Mouse (Mus musculus): ENCODE data around the gene Rnf19b.

Gene Rnf19b

GRCm38 (mm10) chr4:129119708-129120107 lies 61.6 kb downstream of the Rnf19b start:
- no peak for DNase-seq (ENCODE audit: low spot score)

GRCm38 (mm10) chr4:129120520-129121445 lies 62.7 kb downstream of the Rnf19b start:
- DNase-seq (ENCODE audit: low spot score) = peak; percentile 58

GRCm38 (mm10) chr4:129121569-129122086 lies 63.6 kb downstream of the Rnf19b start, which contains the start of gene Hpca:
TSS of gene Hpca (minus strand) at chr4:129122036.
- no peak for DNase-seq (ENCODE audit: low spot score)

- no peak for DNase-seq (ENCODE audit: low spot score)
These were observed 64.0 kb downstream of the Rnf19b start for GRCm38 (mm10) chr4:129122107-129122506.

GRCm38 (mm10) chr4:129122719-129123118 lies 64.6 kb downstream of the Rnf19b start:
- DNase-seq (ENCODE audit: low spot score) = no peak

- no peak for DNase-seq (ENCODE audit: low spot score)
These were observed 66.6 kb downstream of the Rnf19b start for GRCm38 (mm10) chr4:129124652-129125146.

- peak; percentile 25 for DNase-seq (ENCODE audit: low spot score)
These were observed 67.8 kb downstream of the Rnf19b start for GRCm38 (mm10) chr4:129125736-129126451.

- no peak for DNase-seq (ENCODE audit: low spot score)
These were observed 70.7 kb downstream of the Rnf19b start for GRCm38 (mm10) chr4:129128582-129129338.

- no peak for DNase-seq (ENCODE audit: low spot score)
These were observed 71.3 kb downstream of the Rnf19b start for GRCm38 (mm10) chr4:129129387-129129786.

GRCm38 (mm10) chr4:129130149-129130548 lies 72.1 kb downstream of the Rnf19b start:
- no peak for DNase-seq (ENCODE audit: low spot score)

GRCm38 (mm10) chr4:129130755-129131303 lies 72.8 kb downstream of the Rnf19b start:
- peak; percentile 41 for DNase-seq (ENCODE audit: low spot score)

GRCm38 (mm10) chr4:129134799-129135585 lies 76.9 kb downstream of the Rnf19b start:
- peak; percentile 62 for DNase-seq (ENCODE audit: low spot score)

Measured in lung, postnatal 25 days (tissue).